Comparison of ENCODE assay signal across 9 mouse cellular contexts in genomic region chr11:119304904-119305712, GRCm38 (mm10). TPM values are rescaled to one million over a fixed set of nuclear protein-coding genes. Genes with fewer than 3 reads are reported as not detected.
A peak's percentile ranks its signal among the peaks of the same experiment; 100 is the strongest.
DNase-seq lines count a peak whose midpoint lies in the region; ATAC-seq and TF ChIP-seq lines count a peak whose summit lies in the region.
"Had no signal": no experiment of that assay in that cellular context is flagged by ENCODE, and none has a peak within 500 bp of the region (broad histone marks: within the 10 kb centered on the region; RNA-seq: fewer than 3 reads in every experiment).

No protein-coding gene starts in this region.

- POLR2A ChIA-PET in Patski (lab: Charles Lee), result no interaction called here

- no peaks in the 10 kb centered on the region for H3K9me3 ChIP-seq in forebrain, embryonic 11.5 days (ENCODE audit: control insufficient read depth, low read length)
- H3K9me3 ChIP-seq in forebrain, embryonic 12.5 days, result no peaks in the 10 kb centered on the region
- H3K9me3 ChIP-seq in embryonic facial prominence, embryonic 11.5 days (replicated peaks; ENCODE audit: control insufficient read depth, low read length), result no peaks in the 10 kb centered on the region
- H3K9me3 ChIP-seq in intestine, embryonic 15.5 days, result no peaks in the 10 kb centered on the region
- H3K9me3 ChIP-seq: limb, embryonic 13.5 days had no signal

- 47% methylated on average over 16 of the region's 16 CpGs for WGBS in forebrain, embryonic 11.5 days
- 49% methylated on average over 16 of the region's 16 CpGs for WGBS in forebrain, embryonic 12.5 days
- 37% methylated on average over 16 of the region's 16 CpGs for WGBS in embryonic facial prominence, embryonic 11.5 days
- WGBS in intestine, embryonic 15.5 days, result 51% methylated on average over 16 of the region's 16 CpGs

- no peak overlapping the region for H3K9ac ChIP-seq in forebrain, embryonic 11.5 days (ENCODE audit: low read length)
- H3K9ac ChIP-seq in forebrain, embryonic 12.5 days, result no peak overlapping the region
- no peak overlapping the region for H3K9ac ChIP-seq in embryonic facial prominence, embryonic 11.5 days (replicated peaks; ENCODE audit: low read length)
- no peak overlapping the region for H3K9ac ChIP-seq in intestine, embryonic 15.5 days
- H3K9ac ChIP-seq: limb, embryonic 13.5 days had no signal

- H3K4me2 ChIP-seq in forebrain, embryonic 11.5 days (ENCODE audit: low read depth, low read length, severe bottlenecking), result no peak overlapping the region
- H3K4me2 ChIP-seq in forebrain, embryonic 12.5 days, result no peak overlapping the region
- no peak overlapping the region for H3K4me2 ChIP-seq in embryonic facial prominence, embryonic 11.5 days (ENCODE audit: low read depth, low read length)
- H3K4me2 ChIP-seq in intestine, embryonic 15.5 days (replicated peaks), result no peak overlapping the region
- H3K4me2 ChIP-seq: limb, embryonic 13.5 days had no signal

- no peaks in the 10 kb centered on the region for H3K4me1 ChIP-seq in forebrain, embryonic 11.5 days (replicated peaks; ENCODE audit: control insufficient read depth, insufficient read depth, low read length)
- H3K4me1 ChIP-seq in forebrain, embryonic 12.5 days, result peaks cover 15% of the 10 kb centered on the region
- no peaks in the 10 kb centered on the region; the same call in 1 of the 2 replicates for H3K4me1 ChIP-seq in embryonic facial prominence, embryonic 11.5 days (ENCODE audit: control insufficient read depth, insufficient read depth, low read length)
- peaks cover 6% of the 10 kb centered on the region; the same call in 1 of the 2 replicates for H3K4me1 ChIP-seq in intestine, embryonic 15.5 days (replicated peaks)

- in situ Hi-C loops in Patski (cut with MboI; ENCODE audit: low pct_unique_long_range_greater_than_20kb), result no loop called here

- H3K27me3 ChIP-seq in forebrain, embryonic 11.5 days (ENCODE audit: control insufficient read depth, insufficient read depth, low read length), result no peaks in the 10 kb centered on the region
- peaks cover 36% of the 10 kb centered on the region for H3K27me3 ChIP-seq in forebrain, embryonic 12.5 days
- H3K27me3 ChIP-seq in Patski, result no peaks in the 10 kb centered on the region
- no peaks in the 10 kb centered on the region for H3K27me3 ChIP-seq in embryonic facial prominence, embryonic 11.5 days (ENCODE audit: control insufficient read depth, insufficient read depth, low read length)
- no peaks in the 10 kb centered on the region for H3K27me3 ChIP-seq in intestine, embryonic 15.5 days (replicated peaks)

- DNase-seq in forebrain, embryonic 11.5 days (ENCODE audit: low spot score), result peak; percentile 78
- peak; percentile 75 for DNase-seq in 3134 (ENCODE audit: extremely low read depth, insufficient read length, low spot score)
- DNase-seq in Patski (ENCODE audit: low read depth, low spot score), result no peak
- peak; percentile 78 for DNase-seq in embryonic facial prominence, embryonic 11.5 days (ENCODE audit: low spot score)
- peak; percentile 60 for DNase-seq in thymus, postnatal 14 days

- H3K27ac ChIP-seq in forebrain, embryonic 11.5 days (ENCODE audit: low read depth, low read length), result no peak overlapping the region
- no peak overlapping the region for H3K27ac ChIP-seq in forebrain, embryonic 12.5 days
- H3K27ac ChIP-seq in embryonic facial prominence, embryonic 11.5 days (replicated peaks; ENCODE audit: low read depth, low read length), result no peak overlapping the region
- no peak overlapping the region for H3K27ac ChIP-seq in intestine, embryonic 15.5 days
- H3K27ac ChIP-seq: limb, embryonic 13.5 days had no signal

- H3K4me3 ChIP-seq in forebrain, embryonic 11.5 days (ENCODE audit: low read depth, low read length), result no peak overlapping the region
- no peak overlapping the region for H3K4me3 ChIP-seq in forebrain, embryonic 12.5 days (replicated peaks)
- H3K4me3 ChIP-seq in embryonic facial prominence, embryonic 11.5 days (ENCODE audit: low read depth, low read length), result no peak overlapping the region
- no peak overlapping the region for H3K4me3 ChIP-seq in intestine, embryonic 15.5 days (replicated peaks)
- H3K4me3 ChIP-seq: limb, embryonic 13.5 days had no signal

- CTCF ChIA-PET in Patski (lab: Charles Lee), result no interaction called here

- ATAC-seq in forebrain, embryonic 11.5 days (replicated peaks; ENCODE audit: low FRiP score), result no peak
- no peak for ATAC-seq in forebrain, embryonic 12.5 days (ENCODE audit: low FRiP score)
- ATAC-seq in Patski, result peak; percentile 37
- no peak; the same call in 1 of the 2 replicates for ATAC-seq in embryonic facial prominence, embryonic 11.5 days (replicated peaks; ENCODE audit: insufficient number of reproducible peaks, low FRiP score, low TSS enrichment, low read depth)
- peak; percentile 31; the same call in 1 of the 2 replicates for ATAC-seq in intestine, embryonic 15.5 days
- ATAC-seq in megakaryocyte progenitor cell, adult 5-6 weeks (replicated peaks; ENCODE audit: poor library complexity), result peak; percentile 93

- no peaks in the 10 kb centered on the region for H3K36me3 ChIP-seq in forebrain, embryonic 11.5 days (ENCODE audit: control insufficient read depth, insufficient read depth, low read length)
- H3K36me3 ChIP-seq in forebrain, embryonic 12.5 days (replicated peaks), result no peaks in the 10 kb centered on the region
- no peaks in the 10 kb centered on the region for H3K36me3 ChIP-seq in embryonic facial prominence, embryonic 11.5 days (replicated peaks; ENCODE audit: control insufficient read depth, insufficient read depth, low read depth, low read length)
- no peaks in the 10 kb centered on the region for H3K36me3 ChIP-seq in intestine, embryonic 15.5 days
- H3K36me3 ChIP-seq: limb, embryonic 13.5 days had no signal

- no peak for TF ChIP-seq CTCF in Patski (IDR thresholded peaks at IDR 0.05)

RNA-seq across cellular contexts. Expression of gene Card14, which starts 2.5 kb away (rescaled TPM):
- 0.15 TPM in 1 of 2 replicates, not detected in the other for polyA plus RNA-seq in forebrain, embryonic 11.5 days (2014; fragmentation: Nextera tagmentation; extraction: Ambion mirVana)
- 0.06 and 0.13 TPM in 2 replicates for polyA plus RNA-seq in forebrain, embryonic 12.5 days (2016; fragmentation: Nextera tagmentation; extraction: Ambion mirVana)
- polyA plus RNA-seq in Patski (2021), result 0.26 TPM
- polyA plus RNA-seq in embryonic facial prominence, embryonic 11.5 days (2014; fragmentation: Nextera tagmentation; extraction: Ambion mirVana), result 0.06 and 0.08 TPM in 2 replicates
- polyA plus RNA-seq in intestine, embryonic 15.5 days (2015; fragmentation: Nextera tagmentation; extraction: Ambion mirVana), result 5.1 and 5.6 TPM in 2 replicates
- total RNA-seq in megakaryocyte progenitor cell, adult 5-6 weeks (2015), result not detected in 2 replicates
- total RNA-seq in megakaryocyte progenitor cell, adult 5-6 weeks (2017), result not detected in 2 replicates

RNA-seq across cellular contexts. Expression of gene Eif4a3, which starts 5.2 kb away (rescaled TPM):
- 409 and 463 TPM in 2 replicates for polyA plus RNA-seq in forebrain, embryonic 11.5 days (2014; fragmentation: Nextera tagmentation; extraction: Ambion mirVana)
- polyA plus RNA-seq in forebrain, embryonic 12.5 days (2016; fragmentation: Nextera tagmentation; extraction: Ambion mirVana), result 366 and 368 TPM in 2 replicates
- polyA plus RNA-seq in Patski (2021), result 147 TPM
- 392 and 414 TPM in 2 replicates for polyA plus RNA-seq in embryonic facial prominence, embryonic 11.5 days (2014; fragmentation: Nextera tagmentation; extraction: Ambion mirVana)
- polyA plus RNA-seq in intestine, embryonic 15.5 days (2015; fragmentation: Nextera tagmentation; extraction: Ambion mirVana), result 335 and 348 TPM in 2 replicates
- total RNA-seq in megakaryocyte progenitor cell, adult 5-6 weeks (2015), result 320 and 348 TPM in 2 replicates
- total RNA-seq in megakaryocyte progenitor cell, adult 5-6 weeks (2017), result 218 and 242 TPM in 2 replicates

RNA-seq across cellular contexts. Expression of gene Gaa, which starts 37.4 kb away (rescaled TPM):
- polyA plus RNA-seq in forebrain, embryonic 11.5 days (2014; fragmentation: Nextera tagmentation; extraction: Ambion mirVana), result 28.4 and 28.7 TPM in 2 replicates
- polyA plus RNA-seq in forebrain, embryonic 12.5 days (2016; fragmentation: Nextera tagmentation; extraction: Ambion mirVana), result 31.6 and 33.3 TPM in 2 replicates
- polyA plus RNA-seq in Patski (2021), result 263 TPM
- 15.7 and 19.0 TPM in 2 replicates for polyA plus RNA-seq in embryonic facial prominence, embryonic 11.5 days (2014; fragmentation: Nextera tagmentation; extraction: Ambion mirVana)
- polyA plus RNA-seq in intestine, embryonic 15.5 days (2015; fragmentation: Nextera tagmentation; extraction: Ambion mirVana), result 66.3 and 69.1 TPM in 2 replicates
- 29.4 and 29.5 TPM in 2 replicates for total RNA-seq in megakaryocyte progenitor cell, adult 5-6 weeks (2015)
- total RNA-seq in megakaryocyte progenitor cell, adult 5-6 weeks (2017), result 25.2 and 26.9 TPM in 2 replicates

RNA-seq across cellular contexts. Expression of gene Sgsh, which starts 50.2 kb away (rescaled TPM):
- polyA plus RNA-seq in forebrain, embryonic 11.5 days (2014; fragmentation: Nextera tagmentation; extraction: Ambion mirVana), result 6.6 and 7.3 TPM in 2 replicates
- polyA plus RNA-seq in forebrain, embryonic 12.5 days (2016; fragmentation: Nextera tagmentation; extraction: Ambion mirVana), result 4.4 and 6.2 TPM in 2 replicates
- 25.0 TPM for polyA plus RNA-seq in Patski (2021)
- polyA plus RNA-seq in embryonic facial prominence, embryonic 11.5 days (2014; fragmentation: Nextera tagmentation; extraction: Ambion mirVana), result 4.5 and 6.2 TPM in 2 replicates
- 7.5 and 10.5 TPM in 2 replicates for polyA plus RNA-seq in intestine, embryonic 15.5 days (2015; fragmentation: Nextera tagmentation; extraction: Ambion mirVana)
- 2.9 and 5.4 TPM in 2 replicates for total RNA-seq in megakaryocyte progenitor cell, adult 5-6 weeks (2015)
- 3.9 and 4.6 TPM in 2 replicates for total RNA-seq in megakaryocyte progenitor cell, adult 5-6 weeks (2017)

RNA-seq across cellular contexts. Expression of gene Slc26a11, which starts 50.2 kb away (rescaled TPM):
- 7.2 and 7.9 TPM in 2 replicates for polyA plus RNA-seq in forebrain, embryonic 11.5 days (2014; fragmentation: Nextera tagmentation; extraction: Ambion mirVana)
- polyA plus RNA-seq in forebrain, embryonic 12.5 days (2016; fragmentation: Nextera tagmentation; extraction: Ambion mirVana), result 5.1 and 6.3 TPM in 2 replicates
- polyA plus RNA-seq in Patski (2021), result 16.3 TPM
- 5.5 and 7.1 TPM in 2 replicates for polyA plus RNA-seq in embryonic facial prominence, embryonic 11.5 days (2014; fragmentation: Nextera tagmentation; extraction: Ambion mirVana)
- 7.2 and 9.9 TPM in 2 replicates for polyA plus RNA-seq in intestine, embryonic 15.5 days (2015; fragmentation: Nextera tagmentation; extraction: Ambion mirVana)
- 0.17 and 0.72 TPM in 2 replicates for total RNA-seq in megakaryocyte progenitor cell, adult 5-6 weeks (2015)
- 0.34 TPM in 1 of 2 replicates, not detected in the other for total RNA-seq in megakaryocyte progenitor cell, adult 5-6 weeks (2017)

Comparison
In these comparisons a context has a peak if more than half of its experiments do, and no peak if none do; other contexts are left out.
1. ATAC-seq: peak in Patski (single experiment), intestine, embryonic 15.5 days (single experiment) and megakaryocyte progenitor cell, adult 5-6 weeks (single experiment); none in forebrain, embryonic 11.5 days (single experiment), forebrain, embryonic 12.5 days (single experiment) and embryonic facial prominence, embryonic 11.5 days (single experiment).